Mouse (Mus musculus) bone marrow macrophage, adult 2 months (primary cell): Measurements from ENCODE around the gene Mthfr. TPM values are rescaled to one million over a fixed set of nuclear protein-coding genes. Genes with fewer than 3 reads are reported as not detected.

Source experiments
- H3K27ac ChIP-seq: 2 replicates; pipeline ENCODE4 v1.5.1; 2012; ENCODE audit warnings: low read depth, low read length; ENCODE audit not compliant: insufficient read depth
- H3K4me1 ChIP-seq: 2 replicates; pipeline ENCODE4 v1.6.1; 2012; ENCODE audit warnings: low read length; ENCODE audit not compliant: control insufficient read depth, insufficient read depth
- H3K4me3 ChIP-seq: 2 replicates; pipeline ENCODE4 v1.5.1; 2012; ENCODE audit warnings: mild to moderate bottlenecking, low read length, moderate library complexity; ENCODE audit not compliant: insufficient read depth
- CTCF ChIP-seq: IDR thresholded peaks from 2 replicates; pipeline ENCODE4 v1.5.1; 2012; ENCODE audit warnings: low read depth, mild to moderate bottlenecking, low read length, moderate library complexity
- POLR2A ChIP-seq: IDR thresholded peaks from 2 replicates; pipeline ENCODE4 v1.6.1; 2012; ENCODE audit warnings: mild to moderate bottlenecking, low read depth, low read length, borderline replicate concordance
- polyA plus RNA-seq: library from polyadenylated mRNA; stranded (reverse); fragments of >200 nt; gene quantifications from 2 replicates; pipeline ENCODE4 v1.2.4, GENCODE M21; 2012; ENCODE audit not compliant: missing spikeins, insufficient read depth, insufficient read length

Mthfr gene
- polyA plus RNA-seq, result 59.0 and 67.2 TPM in 2 replicates

- no peak for TF ChIP-seq POLR2A
- TF ChIP-seq CTCF, result no peak
- H3K4me3 ChIP-seq, result peak within 1 kb of the TSS; percentile 82
- H3K27ac ChIP-seq, result peak within 1 kb of the TSS; percentile 83
- peaks cover 23% of the 10 kb centered on the region for H3K4me1 ChIP-seq
Observed at GRCm38 (mm10) chr4:148038600-148039253, at the start of gene Mthfr, which contains the start of gene Clcn6. Mthfr (plus strand) TSS chr4:148039077. Clcn6 (minus strand) TSS chr4:148038821.

- no peak overlapping the region for H3K27ac ChIP-seq
- TF ChIP-seq CTCF (no peak), POLR2A (no peak)
- H3K4me1 ChIP-seq, result no peaks in the 10 kb centered on the region
- no peak overlapping the region for H3K4me3 ChIP-seq
Observed at GRCm38 (mm10) chr4:147993571-147994095, 45.2 kb upstream of the Mthfr start.

- TF ChIP-seq POLR2A (no peak), CTCF (no peak)
- Histone ChIP-seq H3K4me3 (no peak overlapping the region), H3K27ac (no peak overlapping the region), H3K4me1 (no peaks in the 10 kb centered on the region)
Observed at GRCm38 (mm10) chr4:147995311-147995710, 43.6 kb upstream of the Mthfr start.

GRCm38 (mm10) chr4:148000202-148000772 lies 38.6 kb upstream of the Mthfr start, which contains the start of gene Nppa:
Nppa (plus strand) TSS chr4:148000722.
- Histone ChIP-seq H3K4me3 (no peak within 1 kb of the TSS), H3K27ac (no peak within 1 kb of the TSS), H3K4me1 (no peaks in the 10 kb centered on the region)
- TF ChIP-seq POLR2A, result no peak
- TF ChIP-seq CTCF, result no peak

- Histone ChIP-seq H3K27ac (no peak overlapping the region), H3K4me1 (no peaks in the 10 kb centered on the region), H3K4me3 (no peak overlapping the region)
- TF ChIP-seq CTCF (no peak), POLR2A (no peak)
Observed at GRCm38 (mm10) chr4:148001013-148001789, 37.7 kb upstream of the Mthfr start.

- Histone ChIP-seq H3K27ac (no peak overlapping the region), H3K4me1 (no peaks in the 10 kb centered on the region), H3K4me3 (no peak overlapping the region)
- TF ChIP-seq POLR2A (no peak), CTCF (no peak)
Observed at GRCm38 (mm10) chr4:148001866-148002265, 37.0 kb upstream of the Mthfr start.

GRCm38 (mm10) chr4:148004361-148004760 lies 34.5 kb upstream of the Mthfr start:
- Histone ChIP-seq H3K27ac (no peak overlapping the region), H3K4me3 (no peak overlapping the region), H3K4me1 (no peaks in the 10 kb centered on the region)
- TF ChIP-seq POLR2A (no peak), CTCF (no peak)

GRCm38 (mm10) chr4:148008412-148008811 lies 30.5 kb upstream of the Mthfr start:
- Histone ChIP-seq H3K27ac (no peak overlapping the region), H3K4me1 (no peaks in the 10 kb centered on the region), H3K4me3 (no peak overlapping the region)
- no peak for TF ChIP-seq CTCF
- TF ChIP-seq POLR2A, result no peak

GRCm38 (mm10) chr4:148009641-148010040 lies 29.2 kb upstream of the Mthfr start:
- no peak overlapping the region for H3K4me3 ChIP-seq
- no peak overlapping the region for H3K27ac ChIP-seq
- no peaks in the 10 kb centered on the region for H3K4me1 ChIP-seq
- TF ChIP-seq POLR2A (no peak), CTCF (no peak)
